Mouse (Mus musculus) regulatory T cell (primary cell): ENCODE results near the gene Srsf3.
"Not testable (repeated sequence)": the region's sequence is repeated elsewhere in the genome, so short reads cannot be mapped to it uniquely, and the experiment has no call there.

Source experiments
- in situ Hi-C: fragments of 300-600 bp; cut with MboI, MseI; formaldehyde crosslinking; loops from one replicate; pipeline ENCODE4 v1.15.1; 2025; ENCODE audit warnings: high pct_unique_total_duplicates

Gene Srsf3

DNA sequence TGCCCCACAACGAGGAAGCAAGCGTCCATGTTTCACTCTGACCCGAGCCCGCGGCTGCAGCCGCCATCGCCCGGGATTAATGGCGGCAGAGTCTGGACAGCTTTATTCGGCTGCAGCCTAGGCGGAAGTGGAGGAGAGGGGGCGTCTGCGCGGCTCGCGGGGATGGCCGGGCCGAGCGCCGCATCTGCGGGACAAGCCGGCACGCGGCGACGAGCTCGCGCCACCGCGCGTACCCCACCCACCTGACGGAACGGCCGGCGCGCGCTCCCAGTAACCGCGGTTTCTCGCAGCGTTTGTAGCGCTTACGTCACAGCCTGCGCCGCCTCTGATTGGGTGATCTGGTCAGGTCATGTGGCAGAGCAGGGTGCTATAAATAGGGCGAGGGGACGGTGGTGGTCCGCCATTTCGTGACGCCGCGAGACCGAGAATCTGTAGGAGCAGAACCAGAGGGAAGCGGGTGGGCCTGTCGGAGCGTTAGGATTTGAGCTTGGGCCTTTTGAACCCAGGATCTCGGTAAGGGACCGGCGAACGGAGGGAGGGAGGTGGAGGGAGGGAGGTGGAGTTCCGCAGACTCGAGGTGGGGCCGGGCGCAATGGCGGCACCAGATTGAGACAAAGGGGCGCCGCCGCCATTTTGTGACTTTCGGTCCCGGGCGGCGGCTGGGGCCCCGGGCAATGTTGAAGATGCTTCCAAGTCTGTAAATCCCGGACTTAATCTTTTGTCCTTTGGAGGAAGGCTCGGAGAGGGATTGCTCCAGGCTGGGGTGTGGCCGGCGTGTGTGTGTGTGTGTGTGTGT is at the start of gene Srsf3:
Srsf3 (plus strand) TSS at position 355 of the 796 bp plus-strand sequence.
- in situ Hi-C loops: no loop called here

DNA sequence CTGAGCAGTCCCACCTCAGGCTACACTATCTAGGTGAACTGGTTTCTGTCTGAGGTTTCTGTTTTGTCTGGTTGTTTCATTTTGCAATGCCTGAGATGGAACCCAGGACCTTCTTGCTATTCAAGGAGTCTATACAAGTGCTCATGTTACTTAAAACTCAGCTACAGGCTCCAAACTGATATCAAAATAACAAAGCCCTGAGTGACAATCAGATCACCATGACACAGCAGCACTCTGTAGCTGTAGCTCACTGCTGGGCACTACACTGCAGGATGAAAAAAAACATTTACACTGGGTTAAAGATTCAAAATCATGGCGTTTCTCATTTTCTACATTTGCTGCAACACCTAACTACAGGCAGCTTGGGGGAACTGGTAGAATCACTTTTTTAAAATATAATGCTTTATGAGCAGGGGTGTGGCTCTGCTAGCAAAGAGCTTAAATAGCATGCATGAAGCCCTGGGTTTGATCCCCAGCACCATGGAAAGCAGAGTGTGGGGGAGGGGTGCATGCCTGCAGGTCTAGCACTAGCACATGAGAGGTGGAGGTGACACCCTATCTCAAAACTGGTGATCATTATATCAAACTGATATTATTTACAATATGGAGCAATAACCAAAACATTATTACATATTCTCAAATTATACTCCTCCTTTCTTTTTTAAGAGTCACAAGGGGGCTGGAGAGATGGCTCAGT is 47.6 kb upstream of the Srsf3 start:
- in situ Hi-C loops: no loop called here

DNA sequence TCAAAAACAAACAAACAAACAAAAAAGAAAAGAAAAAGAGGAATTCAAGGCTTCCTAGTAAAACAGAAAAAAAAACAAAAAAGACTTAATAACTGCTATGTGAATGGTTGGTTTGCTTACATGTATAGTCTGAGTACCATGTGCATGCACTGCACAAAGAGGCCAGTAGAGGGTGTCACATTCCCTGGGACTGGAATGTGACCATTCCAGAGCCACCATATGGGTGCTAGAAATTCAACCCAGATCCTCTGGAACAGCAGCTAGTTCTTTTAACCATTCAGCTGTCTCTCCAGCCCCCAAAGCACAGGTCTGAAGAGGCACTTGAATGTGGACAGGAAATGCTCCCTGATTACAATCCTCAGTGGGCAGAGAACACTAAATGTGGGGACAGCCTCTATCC is 45.6 kb upstream of the Srsf3 start:
- in situ Hi-C loops: no loop called here

DNA sequence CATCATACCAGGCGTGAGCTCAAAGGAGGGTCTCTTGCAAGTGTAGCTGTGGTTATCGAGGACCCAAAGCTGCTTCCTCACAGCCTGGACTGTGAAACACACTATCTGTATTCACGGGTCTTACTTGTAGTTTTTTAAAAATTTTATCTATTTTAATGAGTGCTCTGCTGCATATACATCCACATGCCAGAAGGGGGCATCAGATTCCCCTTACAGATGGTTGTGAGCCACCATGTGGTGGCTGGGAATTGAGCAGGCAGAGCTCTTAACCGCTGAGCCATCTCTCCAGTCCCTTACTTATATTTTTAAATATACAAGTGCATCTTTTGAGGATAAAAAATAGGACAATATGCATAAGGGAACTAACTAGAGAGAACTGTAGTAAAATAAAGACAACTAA is 44.7 kb upstream of the Srsf3 start:
- in situ Hi-C loops: no loop called here

DNA sequence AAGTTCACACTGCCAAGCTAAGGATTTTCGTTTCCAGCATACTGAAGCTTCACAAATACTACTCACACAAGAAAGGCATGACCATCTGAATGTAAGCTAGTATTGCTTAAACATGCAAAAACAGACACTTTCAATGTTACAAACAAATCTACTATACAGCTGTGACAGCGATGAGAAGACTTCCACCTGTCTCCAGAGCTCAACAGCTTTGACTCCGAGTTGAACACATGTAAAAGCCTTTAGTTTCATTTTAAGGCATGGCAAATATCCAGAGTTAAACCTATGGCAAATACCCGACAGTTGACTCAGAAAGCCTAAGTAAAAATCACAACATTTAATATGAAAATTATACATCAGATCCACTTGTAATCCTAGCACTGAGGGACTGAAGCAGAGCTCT is 44.1 kb upstream of the Srsf3 start:
- in situ Hi-C loops: no loop called here

DNA sequence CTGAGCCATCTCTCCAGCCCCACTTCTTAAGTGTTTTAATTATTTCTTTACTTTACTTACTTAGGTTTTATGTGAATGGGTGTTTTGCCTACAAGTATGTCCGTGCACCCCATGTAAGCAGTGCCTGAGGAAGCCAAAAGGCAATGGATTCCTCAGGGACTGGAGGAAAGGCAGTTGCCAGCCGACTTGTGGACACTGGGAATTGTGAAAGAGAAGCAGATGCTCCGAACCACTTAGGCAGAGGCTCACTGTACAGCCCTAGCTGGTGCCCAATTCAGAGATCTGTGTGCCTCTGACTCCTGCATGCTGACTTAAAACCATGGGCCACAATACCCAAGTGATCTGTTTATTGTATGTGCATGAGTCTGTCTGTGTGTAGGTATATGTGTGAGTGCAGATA is 43.4 kb upstream of the Srsf3 start:
- in situ Hi-C loops: no loop called here

DNA sequence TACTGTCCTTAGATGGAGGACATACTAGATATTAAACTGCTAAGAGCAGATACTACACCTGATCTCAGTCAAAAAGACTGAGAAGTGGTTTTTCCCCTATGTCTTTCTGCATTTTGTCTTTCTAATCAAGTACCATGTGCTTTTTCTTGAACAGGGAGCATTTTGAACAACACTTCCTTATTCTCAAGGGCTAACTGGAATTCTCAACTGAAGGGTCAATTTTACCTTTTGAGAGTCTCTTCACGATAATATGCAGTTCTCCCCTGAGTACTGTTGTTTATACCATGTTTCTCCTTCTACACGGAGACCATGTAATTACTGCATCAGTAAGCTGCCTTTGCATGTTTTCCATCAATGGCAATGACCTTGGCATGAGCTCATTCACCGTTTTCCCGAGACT is 42.4 kb upstream of the Srsf3 start:
- in situ Hi-C loops: no loop called here

DNA sequence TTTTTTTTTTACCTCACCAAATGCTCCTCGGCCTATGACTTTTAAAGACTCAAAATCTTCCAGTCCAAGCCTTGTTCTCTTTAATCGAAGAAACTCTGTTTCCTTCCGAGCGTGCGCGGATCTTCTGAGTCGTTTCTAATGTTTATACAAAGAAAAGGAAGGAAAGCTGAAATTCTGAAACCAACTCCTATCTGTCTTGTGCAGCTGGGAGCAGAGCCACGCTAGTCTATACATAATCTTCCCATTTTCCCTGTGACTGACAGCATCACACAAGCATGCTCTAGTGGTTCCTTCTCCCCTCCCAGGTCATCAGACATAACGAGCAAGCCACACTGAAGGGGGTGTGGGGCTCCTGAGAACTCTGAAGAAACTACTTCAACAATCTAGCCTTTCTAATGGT is 41.1 kb upstream of the Srsf3 start:
- in situ Hi-C loops: no loop called here

DNA sequence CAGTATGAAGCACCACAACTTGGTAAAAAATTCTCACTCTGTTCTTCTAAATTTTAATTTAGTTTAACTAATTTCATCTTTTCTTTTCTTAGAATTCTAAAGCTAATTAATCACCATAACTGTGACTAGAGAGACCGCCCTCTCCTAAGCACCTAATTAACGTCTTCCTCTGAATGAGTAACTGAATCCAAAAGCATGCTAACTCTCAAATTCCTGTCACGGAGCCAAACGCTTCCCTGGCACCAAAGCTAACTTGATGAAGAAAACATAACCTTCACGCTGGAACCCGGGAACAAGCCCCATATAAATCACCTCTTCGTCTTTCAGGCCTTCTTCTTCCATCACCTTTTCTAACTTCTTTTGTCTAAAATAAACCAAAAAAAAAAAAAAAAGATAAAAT is 40.3 kb upstream of the Srsf3 start:
- in situ Hi-C loops: no loop called here

DNA sequence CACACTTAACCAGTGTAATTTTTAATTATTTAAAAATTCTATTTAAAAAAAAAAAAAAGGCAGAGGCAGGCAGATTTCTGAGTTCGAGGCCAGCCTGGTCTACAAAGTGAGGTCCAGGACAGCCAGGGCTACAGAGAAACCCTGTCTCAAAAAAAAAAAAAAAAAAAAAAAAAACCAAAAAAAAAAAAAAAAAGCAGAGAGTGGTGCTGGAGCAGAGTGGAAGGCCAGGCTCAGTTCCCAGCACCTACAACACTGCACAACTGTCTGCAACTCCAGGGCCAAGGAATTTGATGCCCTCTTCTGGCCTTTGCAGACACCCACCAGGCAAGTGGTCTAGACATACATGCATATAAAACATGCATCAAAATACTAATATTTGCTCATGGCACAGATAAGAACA is 39.4 kb upstream of the Srsf3 start:
- in situ Hi-C loops: not testable (repeated sequence)

DNA sequence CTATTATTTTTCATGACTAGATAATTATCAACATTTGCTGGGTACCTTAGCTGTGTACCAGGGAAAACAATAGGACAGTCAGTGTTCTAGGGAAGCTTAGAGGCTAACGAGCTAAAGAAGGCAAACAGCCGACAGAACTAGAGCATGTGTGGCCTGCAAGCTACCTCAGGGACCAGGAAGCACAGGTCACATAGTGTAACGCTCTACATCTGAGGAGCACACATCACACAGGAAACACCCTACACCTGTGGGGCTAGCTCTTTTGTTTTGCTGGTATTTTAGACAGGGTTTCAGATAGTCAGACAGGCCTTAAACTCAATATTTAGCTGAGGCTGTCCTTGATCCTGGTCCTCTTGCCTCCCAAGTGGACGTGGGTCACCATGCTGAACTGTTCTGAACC is 37.8 kb upstream of the Srsf3 start:
- in situ Hi-C loops: no loop called here

DNA sequence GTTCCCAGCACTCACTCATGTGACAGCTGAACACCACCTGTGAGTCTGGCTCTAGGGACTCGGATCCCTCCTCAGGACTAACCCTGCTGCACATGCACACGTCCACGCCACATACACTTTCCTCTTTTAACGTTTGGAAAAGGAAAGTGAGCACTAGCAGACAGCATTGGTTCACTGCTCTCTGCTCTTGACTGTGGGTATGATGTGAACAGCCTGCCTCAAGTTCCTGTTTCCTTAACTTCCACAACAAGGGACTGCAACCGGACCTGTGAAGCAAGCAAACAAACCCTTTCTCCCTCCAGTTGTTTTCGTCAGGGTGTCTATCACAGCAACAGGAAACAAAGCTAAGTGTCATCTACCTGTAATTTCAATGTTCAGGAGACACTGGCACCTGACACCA is 32.0 kb upstream of the Srsf3 start:
- in situ Hi-C loops: no loop called here

DNA sequence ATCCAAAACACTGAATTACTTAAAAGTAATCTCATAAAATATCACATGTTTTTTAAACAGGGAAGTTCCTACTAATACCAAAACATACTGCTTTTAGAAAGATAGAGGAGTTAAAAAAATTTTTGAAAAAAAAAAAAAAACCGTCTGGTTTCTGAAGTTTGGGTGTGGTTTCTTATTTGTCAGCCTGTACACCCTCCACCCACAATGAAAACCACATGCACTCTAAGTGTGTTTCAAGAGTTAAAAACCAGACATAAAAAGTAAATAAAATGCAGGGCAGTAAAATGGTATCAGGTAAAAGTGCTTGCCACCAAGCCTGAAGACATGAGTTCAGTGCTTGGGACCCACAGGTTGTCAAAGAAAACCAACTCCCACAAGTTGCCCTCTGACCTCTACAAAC is 28.7 kb upstream of the Srsf3 start:
- in situ Hi-C loops: no loop called here

DNA sequence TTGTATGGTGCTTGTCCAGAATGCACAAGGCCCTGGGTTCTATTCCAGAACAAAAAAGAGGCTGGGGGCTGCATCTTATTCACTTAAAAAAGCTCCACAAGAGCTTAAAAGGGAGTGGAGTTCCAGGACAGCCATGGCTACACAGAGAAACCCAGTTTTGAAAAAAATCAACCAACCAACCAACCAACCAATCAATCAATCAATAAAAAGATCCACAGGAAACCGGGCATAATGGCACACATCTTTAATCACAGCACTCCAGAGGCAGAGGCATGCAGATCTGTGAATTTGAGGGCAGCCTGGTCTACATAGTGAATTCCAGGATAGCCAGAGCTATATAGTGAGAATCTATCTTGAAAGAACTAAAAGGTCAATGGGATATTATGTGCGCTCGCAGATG is 27.4 kb upstream of the Srsf3 start:
- in situ Hi-C loops: no loop called here

DNA sequence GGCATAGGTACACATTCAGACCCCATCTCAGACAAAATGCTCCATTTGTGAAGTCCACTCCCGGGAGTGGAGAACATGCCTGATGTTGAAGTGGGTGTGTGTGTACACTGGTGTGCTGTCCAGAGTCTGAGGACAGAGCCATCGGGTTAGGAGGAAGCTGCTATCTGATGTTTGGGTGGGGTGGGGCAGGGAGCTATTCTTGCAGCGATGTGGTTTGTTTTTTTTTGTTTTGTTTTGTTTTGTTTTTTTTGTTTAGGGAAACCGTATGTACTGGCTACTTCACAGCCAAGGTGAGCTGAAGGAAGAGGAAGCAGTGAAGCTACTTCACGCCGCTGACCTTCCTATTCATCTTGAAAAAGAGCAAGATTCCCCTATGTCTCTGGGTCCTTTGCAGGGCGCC is 25.6 kb upstream of the Srsf3 start:
- in situ Hi-C loops: no loop called here

DNA sequence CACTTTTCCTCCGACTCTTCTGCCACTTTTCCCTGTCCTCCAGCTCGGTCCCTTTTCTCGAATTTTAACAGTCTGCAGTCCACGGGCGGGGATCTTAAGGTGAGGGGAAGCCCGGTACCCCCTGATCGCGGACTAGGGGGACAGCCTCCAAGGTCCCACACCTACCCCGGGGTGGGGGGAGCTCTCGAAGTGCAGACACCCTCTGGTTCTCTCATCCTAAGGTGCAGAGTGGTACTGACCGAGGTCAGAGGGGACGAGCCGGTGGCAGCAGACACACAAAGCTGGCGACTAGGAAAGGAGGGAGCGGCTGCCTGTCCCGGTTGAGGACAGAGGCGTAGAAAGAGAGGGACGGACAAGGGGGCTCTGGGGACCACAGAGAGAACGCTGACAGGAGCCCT is 25.2 kb upstream of the Srsf3 start:
- in situ Hi-C loops: no loop called here

DNA sequence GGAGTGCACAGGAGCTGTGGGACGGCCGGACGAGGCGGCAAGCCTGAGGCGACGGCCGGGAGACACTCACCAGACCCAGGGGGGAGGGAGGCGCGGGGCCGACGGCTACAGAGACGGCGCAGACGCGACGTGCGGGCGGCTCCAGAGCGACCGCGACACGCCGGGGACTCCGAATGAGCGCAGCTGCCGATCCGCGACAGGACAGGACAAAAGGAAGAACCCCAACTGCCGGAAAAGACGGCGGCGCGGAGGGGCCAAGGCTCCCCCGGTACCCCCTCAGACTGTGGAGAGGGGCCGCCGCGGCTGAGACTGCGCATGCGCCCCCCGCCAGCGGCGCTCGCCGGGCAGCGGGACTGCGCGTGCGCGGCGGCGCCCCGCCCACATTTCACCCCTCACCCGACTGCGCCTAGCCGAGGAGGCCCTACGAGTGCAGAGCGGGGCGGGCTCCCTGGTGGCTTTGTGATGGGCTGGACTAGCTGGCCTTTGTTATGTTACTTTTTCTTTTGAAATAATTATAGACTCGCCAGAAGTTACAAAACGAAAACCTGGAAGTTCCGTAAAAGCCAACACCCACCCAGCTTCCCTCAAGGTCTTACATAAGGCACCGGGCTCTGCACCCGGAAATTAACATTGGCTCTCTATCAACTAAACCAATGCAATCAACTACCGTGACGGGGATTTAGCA is 24.6 kb upstream of the Srsf3 start, which contains the start of gene Stk38:
Stk38 (minus strand) TSS at position 355 of the 685 bp plus-strand sequence.
- in situ Hi-C loops: no loop called here

DNA sequence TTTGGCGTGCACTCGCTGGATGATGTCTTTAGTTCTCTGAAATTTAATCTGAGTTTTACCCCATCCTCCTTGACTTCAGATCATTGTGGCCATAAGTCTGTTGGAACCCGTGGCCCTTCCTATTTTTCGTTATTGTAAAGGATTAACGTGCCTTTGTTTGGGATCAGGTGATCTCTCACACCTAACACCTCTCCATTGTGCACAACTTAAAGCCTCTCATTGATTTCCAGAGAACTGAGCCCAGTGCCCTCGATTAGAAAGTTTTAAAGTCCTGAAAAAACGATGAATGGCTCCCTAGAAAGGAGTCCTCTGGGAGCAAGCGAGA is 24.1 kb upstream of the Srsf3 start:
- in situ Hi-C loops: no loop called here

DNA sequence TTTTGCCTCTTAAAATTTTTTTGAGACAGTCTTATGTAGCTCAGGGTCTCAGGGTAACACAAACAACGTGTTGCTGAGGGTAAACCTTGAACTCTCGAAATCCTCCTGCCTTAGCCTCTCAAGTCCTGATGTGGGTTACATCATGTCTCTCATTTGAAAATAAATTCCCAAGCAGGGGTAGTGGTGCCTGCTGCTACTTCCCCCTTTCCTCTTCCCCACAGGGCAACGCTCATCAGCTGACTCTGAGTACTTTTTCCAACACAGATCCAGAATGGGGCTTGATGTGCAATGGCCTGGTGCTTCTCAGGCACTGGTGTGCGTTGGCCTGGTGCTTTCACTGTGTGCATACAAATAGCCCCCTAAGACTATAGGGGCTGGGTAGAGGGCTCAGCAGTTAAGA is 23.2 kb upstream of the Srsf3 start:
- in situ Hi-C loops: no loop called here

DNA sequence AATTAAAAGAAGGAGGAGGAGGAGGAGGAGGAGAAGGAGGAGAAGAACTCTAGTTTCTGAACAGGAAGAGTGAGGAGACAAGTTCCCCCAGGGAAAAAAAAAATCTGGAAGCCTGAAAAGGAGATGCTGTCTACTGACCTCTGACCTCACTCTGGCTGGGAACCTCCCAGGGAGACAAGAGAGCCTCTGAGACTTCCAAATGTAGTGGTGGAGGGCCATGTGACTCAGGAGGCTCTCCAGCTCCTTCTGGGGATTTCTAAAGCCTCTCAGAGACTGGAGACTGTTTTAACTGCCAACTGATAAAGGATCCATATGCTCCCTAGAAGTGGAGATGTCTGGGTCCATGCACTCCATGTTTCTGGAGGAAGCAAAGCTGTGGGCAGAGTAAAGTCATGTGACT is 18.2 kb upstream of the Srsf3 start:
- in situ Hi-C loops: no loop called here

DNA sequence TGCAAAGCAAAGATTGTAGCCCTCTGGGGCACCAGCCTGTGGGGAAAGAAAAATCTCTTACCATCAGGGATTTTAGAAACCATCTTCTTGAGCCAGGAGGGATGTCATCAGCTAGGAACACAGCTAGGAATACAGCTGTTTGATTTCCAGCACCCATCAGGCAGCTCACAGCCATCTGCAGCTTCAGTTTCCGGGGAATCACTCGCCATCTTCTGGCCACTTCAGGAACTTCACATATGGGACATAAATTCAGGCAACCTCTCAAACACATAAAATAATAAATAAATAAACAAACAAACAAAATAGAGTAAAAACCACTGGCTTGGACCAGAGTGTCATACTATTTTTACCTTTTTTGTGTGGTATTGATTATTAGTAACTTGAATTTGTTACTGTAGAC is 16.8 kb upstream of the Srsf3 start:
- in situ Hi-C loops: no loop called here

DNA sequence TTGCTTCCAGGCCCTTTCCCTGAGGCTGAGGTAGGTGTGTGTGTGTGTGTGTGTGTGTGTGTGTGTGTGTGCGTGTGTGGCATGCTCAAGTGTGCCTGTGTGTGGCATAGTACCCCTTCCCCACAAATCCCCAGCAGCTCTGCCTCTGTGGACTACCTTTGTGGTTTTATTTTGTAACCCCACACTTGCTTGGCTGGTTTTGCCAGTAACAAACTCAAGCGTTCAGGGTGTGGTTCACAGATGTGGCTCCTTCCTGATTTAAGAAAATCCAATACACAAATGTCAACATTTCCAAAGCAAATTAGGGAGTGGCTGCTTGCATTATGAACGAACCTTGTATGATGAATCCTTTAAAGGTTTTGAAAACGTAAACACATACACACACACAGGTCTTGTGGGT is 15.7 kb upstream of the Srsf3 start:
- in situ Hi-C loops: no loop called here
